Mouse (Mus musculus): ENCODE results near the gene Enpp7.

Gene Enpp7

DNA sequence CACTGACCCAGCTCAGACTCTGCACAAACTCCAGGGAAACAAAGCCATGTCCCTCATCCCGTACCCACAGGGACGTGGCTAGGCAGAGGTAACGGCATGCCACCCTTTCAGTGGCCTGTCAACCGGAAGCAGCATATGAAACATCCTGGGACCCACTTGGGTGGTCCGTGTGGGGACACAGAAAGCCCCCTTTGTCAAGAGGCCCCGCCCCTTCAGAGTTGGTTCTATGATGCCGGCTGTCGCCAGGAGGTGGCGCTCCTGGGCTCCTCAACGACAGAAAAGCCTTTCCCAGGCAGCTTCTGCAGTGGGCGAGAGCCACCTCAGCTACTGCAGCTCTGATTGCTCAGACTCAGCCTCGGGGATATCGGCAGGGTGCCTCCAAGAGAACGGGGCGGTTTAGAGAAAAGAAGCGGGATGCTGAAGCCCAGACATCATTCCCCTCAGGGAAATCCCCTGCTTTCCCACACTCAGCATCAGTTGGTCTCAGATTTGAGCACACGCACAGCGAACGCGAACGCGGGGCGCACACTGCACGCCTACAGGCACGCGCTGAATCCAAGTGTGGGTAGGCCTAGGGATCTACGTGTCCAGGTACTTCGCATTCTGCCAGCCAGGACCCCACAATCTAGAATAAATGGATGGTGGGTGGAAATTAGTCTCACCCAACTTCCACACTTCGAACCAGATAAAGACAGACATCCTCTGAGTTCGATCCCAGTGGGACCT lies 10.7 kb downstream of the Enpp7 start:
- no peak for DNase-seq (ENCODE audit: low read depth)

DNA sequence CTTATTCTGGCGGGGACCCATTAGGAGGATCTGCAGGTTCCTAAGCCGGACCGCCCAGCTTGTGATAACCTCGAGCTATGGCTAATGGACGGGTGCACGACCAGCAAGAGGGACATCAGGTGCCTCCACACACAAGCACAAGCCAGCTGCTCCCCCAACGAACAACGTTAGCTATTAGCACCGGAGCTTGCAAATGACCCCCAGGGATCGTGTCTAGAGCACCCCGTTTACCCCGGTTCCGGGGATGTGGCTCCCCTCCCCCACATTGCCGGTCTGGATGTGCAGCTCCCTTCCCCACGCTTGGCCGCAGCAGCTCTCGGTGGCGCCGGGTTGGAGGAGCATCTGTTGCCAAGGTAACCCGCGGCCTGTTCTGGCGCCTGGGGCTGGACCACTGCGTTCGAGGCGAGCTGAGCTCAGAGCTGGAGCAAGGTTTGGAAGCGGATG lies 11.4 kb downstream of the Enpp7 start:
- no peak for DNase-seq (ENCODE audit: low read depth)

DNA sequence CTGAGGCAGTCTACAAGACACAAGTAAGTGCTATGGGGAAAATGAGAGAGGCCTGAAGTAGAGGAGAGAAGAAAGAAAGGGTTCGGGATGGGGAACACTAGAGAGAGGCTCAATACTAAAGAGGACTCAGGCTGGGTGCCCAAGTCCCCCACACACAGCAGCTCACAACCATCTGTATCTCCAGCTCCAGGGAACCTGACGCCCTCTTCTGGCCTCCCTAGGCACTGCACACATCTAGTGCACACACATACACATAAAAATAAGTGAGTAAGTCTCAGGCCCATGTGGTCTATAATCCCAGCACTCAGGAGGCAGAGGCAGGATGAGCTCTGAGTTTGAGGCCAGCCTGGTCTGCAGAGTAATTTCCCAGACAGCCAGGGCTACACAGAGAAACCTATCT lies 12.9 kb downstream of the Enpp7 start:
- no peak for DNase-seq (ENCODE audit: low read depth)

DNA sequence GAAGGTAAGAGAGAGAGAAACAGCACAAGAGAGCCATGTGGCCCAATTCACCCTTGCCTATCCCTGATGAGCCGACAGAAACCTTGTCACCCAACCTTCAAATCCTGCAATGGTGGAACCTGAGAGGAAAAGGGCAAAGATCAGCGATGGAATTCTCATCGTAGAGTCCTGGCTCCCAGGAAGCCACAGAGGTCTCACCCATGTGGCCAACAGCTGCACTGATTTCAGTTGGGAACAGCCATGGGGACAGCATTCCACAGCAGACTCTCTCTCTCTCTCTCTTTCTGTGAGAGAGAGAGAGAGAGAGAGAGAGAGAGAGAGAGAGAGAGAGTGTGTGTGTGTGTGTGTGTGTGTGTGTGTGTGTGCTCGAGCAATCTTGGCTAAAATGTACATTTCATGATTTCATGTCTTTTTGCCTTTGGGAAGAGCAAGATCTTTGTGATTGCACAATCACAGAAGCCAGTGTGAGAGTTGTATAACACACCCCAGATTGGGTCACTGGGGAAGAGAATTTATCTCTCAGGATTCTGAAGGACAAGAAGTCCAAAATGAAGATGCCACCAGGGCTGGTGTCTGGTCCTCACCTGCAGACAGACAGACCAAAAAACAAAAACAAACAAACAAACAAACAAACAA lies 13.6 kb downstream of the Enpp7 start:
- DNase-seq (ENCODE audit: low read depth): no peak

DNA sequence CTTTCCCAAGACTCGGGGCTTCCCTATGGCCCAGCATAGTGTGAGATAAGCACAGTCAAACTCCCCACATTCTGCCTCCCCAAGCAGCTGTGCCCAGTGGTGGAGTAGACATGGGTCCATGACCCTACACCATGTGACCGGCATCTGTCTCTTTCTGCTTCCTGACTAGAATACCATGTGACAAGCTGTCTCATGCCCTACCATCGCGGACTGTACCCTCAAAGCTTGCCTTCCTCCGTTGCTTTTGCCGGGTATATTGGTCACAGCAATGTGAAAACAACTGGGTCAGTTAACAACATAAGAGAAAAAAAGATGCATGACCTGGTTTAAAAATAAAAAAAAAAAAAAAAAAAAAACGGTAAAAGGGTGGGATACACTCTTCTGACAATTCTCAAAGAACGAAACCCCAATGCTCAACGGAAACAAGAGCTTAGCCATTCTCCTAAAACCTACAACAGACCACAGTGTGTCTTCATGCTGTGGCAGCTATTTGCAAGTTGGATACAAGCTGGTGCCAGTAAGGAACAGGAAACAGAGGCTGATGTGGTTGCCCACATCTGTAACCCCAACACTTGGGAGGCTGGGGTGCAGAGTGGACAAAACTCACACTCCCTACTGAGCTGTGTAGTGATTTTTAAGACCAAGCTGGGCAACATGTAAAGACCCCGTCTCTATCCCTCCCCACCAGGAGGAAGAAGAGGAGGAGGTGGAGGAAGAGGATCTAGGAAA lies 17.7 kb downstream of the Enpp7 start:
- DNase-seq (ENCODE audit: low read depth): no peak

DNA sequence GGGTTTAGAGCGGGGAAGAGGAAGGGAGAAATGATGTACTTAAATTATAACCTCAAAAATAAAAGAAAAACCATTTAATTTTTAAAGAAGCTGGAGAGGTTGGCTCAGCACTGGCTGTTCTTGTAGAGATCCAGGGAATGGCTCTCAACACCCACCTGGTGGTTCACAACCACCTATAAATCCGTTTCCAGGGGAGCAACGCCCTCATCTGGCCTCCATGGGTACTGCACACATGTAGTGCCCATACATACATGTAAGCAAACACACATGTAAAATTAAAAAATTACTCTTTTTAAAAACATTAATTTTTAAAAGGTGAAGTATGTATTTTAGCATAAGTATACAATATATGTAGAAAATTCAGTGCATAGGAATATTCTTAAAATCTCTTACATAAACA lies 18.5 kb downstream of the Enpp7 start:
- DNase-seq (ENCODE audit: low read depth): no peak

DNA sequence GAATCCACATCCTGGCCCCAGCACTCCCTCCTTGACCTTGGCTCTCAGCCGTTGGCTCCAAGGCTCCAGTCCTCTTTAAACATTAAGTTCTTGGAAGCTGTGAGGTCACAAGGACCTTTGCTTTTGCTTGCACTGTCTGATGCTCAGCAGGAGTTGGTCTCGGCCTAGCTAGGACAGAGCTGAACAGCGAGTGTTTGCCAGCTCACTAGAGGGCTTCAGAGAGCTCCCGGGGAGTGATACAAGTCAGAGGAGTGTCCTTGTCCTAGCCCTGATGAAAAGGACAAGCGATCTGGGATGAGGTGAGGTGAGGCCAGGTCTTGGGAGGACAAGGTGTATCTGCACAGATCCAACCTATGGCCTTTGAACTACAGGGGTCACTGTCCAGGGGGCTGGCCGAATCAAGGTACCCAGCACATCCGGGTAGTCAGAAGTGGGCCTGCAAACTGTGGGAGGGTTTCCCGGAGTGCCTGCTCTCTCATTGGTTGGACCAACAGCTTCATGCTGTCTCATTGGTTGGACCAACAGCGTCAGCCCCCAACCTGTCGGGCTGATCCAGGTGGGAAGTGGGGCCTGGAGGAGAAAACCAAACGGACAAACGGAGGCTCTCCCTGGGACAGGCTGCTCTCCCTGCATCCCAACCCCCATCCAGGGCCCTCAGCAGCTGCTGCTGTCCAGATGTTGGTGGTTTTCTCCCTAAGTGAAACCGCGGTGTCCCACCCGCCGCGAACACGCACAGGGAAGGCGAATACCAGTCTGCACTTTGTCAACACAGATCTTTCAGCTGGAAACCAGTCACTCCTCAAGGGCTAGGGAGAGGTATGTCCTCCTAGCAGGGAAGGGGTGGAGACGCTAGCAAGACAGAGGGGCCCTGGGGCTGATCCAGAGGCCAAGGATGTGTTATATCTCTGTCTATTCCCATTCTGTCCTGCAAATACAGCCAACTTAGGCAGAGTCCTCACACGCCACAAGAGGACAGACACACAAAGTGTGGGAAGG lies 19.8 kb downstream of the Enpp7 start:
- DNase-seq (ENCODE audit: low read depth): no peak

DNA sequence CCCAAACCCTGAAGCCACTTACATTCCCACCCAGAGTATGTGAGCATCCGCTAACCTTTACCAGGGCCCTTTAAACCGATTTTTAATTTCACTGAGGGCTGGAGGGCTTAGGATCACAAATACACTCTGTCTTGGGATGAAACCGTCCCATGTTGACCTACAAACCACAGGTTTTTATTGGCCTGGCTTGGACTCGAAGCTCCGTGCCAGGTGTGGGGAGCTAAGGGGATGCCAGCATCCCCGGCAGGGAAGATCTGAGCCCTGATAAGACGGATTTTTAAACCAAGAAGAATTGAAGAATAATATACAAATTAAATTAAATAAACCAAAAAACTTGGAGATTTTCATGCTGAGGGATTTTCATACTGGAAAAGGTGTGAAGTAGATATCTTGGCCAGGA lies 26.5 kb downstream of the Enpp7 start:
- no peak for DNase-seq (ENCODE audit: low read depth)

DNA sequence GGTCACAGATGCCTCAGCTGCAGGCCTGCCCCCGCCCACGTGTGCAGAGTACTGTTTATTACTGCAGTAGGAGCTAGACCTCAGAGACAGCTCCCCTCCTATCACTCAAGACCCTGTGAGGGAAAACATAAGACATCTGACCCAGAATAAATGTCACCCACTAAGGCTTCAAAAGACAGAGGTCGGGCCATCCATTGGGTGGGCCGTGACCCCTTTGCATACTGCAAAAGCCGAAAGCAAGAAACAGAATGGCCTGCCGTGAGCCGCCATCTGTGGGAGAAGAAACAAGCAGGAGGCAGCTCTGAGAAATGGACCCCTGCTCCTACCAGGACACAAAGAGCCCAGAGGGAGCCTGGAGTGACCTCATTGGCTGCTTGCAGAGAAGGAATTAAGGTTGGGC lies 29.5 kb downstream of the Enpp7 start:
- DNase-seq (ENCODE audit: low read depth): no peak

DNA sequence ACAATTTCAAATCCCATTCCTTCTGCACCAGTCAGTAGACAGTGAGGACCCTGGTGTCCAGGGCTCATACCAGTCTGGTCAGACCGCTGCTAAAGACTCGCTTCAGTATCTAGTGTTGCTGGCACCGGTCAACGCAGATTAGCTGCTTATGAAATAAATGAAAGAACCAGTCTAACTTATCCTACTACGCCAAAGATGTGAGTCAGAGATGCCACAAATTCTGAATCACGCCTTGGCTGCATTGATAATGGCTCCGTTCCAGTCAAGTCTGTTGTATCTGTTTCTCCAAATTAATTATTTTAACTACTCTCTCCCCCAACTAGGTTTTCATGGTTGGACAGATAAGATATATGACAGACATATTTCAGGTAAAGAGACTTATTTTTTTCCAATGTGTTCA lies 33.2 kb downstream of the Enpp7 start:
- no peak for DNase-seq (ENCODE audit: low read depth)

DNA sequence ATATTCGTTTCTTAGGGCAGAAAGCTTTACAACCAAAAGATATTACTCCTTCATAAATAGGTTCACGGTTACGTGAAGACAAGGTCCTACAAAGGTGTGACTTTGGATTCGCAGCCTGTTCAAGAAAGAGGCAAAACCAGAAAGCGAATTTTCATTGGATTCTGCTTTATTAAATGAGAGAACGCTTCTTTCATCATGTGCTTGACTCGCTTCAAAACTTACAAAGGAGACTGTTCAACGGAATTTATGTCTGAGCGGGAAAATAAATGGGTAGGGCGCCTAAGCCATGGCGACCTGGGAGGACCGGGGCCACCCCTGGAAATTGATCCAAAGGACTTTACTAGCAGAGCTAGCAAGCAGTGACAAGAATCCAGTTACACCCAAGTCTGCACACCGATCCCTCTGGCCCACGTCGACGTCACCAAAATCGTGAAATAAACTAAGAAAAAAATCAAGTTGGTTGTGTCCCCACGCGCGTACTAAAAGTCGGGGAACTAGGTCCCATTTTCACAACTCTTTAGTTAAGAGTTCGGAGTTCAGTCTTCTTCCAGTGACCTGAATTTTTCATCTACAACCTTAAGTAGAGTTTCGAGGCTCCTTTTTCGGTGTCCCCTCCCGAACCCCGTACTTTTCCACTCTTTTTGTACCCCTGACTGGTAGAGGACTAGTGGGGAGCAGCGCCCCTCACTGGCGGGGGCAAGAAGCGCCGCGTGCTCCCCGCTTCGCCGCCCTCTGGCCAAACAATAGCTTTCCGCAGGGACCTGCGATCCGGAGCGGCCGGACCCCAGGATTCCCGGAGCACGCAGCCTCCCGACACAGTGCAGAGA lies 34.3 kb downstream of the Enpp7 start:
- no peak for DNase-seq (ENCODE audit: low read depth)

DNA sequence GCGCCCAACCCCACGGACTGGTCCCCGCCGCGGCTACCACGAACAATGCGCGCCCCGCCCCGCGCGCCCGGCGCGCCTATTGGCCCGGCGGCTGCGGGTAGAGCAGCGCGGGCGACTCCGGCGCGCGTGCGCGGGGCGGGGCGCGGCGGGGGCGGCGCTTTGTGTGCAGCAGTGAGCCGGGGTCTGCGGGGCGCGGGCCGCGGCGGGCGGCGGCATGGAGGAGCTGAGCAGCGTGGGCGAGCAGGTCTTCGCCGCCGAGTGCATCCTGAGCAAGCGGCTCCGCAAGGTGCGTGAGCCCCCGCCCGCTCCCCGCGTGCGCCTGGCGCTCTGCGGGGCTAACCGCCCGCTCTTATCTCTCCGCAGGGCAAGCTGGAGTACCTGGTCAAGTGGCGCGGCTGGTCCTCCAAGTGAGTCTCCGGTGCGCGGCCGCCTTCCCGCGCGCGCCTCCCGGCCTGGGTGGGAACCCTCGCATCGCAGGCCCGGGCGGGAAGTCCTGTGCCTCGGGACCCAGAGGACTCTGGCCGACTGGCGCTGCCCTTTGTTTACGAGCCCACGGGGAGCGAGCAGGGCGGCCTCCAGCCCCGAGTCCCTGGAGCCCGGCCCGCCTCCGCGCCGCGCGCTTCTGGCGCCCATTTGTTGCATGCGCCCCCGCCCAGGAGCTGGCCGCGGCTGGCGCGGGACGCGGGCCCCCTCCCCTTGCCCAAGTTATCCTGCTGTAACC lies 35.1 kb downstream of the Enpp7 start, which contains the start of gene Cbx2:
Cbx2 (plus strand) TSS at position 68 of the 721 bp plus-strand sequence.
- peak; percentile 53 for DNase-seq (ENCODE audit: low read depth)

DNA sequence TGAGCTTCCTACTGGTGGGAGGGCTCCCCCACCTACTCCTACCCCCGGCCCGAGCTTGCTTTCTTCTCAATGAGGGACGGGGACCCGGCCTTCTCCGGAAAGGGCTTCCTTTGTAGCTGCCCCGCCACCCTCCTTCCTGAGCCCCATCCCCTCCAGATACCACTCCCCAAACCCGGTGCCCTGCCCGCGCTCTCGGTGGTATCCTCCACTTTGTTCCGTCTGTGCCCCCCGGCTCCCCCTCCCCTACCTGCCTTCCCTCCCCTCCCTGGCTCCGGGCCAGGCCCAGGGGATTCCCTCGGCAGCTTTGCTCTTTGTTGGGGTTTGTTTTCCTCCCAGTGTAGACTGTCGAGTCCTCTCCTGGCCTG lies 35.6 kb downstream of the Enpp7 start:
- DNase-seq (ENCODE audit: low read depth): no peak

DNA sequence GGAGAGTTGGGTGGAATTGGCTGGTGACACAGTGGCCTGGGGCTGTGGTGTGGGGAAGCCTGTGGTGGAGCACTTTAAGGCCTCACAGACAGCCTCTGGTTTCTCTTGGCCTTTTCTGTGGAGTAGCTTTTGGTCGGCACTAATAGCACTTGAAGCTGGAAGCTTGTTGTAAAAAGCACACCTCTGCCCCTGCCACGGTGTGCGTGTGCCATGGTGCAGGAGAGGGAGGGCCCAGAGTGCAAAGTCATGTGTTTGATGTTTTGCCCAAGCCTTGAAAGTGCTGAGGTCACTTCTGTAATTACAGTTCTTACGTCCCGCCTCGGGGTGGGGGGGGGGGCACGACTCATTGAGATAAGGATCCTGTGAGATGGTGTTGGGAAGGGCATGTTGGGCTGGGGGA lies 36.3 kb downstream of the Enpp7 start:
- DNase-seq (ENCODE audit: low read depth): no peak

DNA sequence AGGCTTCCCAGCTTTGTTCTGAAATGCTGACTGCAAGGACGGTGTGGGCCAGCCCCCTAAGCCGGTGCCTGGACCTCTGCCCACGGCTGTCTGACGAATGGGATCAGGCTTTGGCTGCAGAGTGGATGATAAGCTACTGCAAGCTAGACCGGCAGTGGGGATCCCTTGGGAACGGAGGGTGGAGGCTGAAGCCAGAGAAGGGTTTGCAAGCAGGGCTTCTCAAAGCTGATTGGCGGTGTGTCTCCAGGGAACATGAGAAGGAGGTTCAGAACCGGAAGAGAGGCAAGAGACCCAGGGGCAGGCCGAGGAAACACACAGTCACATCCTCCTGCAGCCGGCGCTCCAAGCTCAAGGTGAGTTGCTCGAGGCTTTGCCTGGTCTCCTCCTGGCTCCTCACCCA lies 38.2 kb downstream of the Enpp7 start:
- no peak for DNase-seq (ENCODE audit: low read depth)

DNA sequence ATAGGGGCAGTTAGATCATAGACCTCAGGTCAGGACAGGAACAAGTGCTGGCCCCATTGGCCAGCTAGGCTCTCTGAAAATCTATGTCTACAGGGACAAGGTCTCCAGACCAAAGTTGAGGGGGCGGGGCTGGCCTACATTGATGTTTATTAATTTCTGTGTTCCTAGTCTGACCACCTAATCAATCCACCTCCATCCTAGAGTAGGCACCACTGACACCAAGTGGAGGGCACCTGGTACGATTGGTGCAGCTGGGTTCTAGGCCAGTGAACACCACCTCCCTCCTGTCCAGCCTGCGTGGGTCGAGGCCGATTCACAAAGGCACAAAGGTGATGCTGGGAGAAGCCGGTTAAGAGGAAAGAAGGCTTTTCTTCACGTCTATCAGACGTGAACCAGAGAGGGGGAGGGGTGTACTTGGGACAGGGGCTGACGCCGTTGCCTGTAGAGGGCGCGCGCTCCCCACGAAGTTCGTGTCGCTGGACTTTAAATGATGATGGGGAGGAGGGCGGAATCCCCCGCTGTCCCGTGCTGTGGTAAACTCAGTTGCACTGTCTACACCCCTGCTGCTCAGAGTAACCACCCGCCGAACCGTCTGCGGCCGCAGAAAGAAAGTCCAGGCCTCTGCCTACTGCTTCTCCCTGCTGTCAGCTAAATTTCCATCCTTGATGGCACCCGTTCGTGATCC lies 46.0 kb downstream of the Enpp7 start:
- DNase-seq (ENCODE audit: low read depth): peak; percentile 66

DNA sequence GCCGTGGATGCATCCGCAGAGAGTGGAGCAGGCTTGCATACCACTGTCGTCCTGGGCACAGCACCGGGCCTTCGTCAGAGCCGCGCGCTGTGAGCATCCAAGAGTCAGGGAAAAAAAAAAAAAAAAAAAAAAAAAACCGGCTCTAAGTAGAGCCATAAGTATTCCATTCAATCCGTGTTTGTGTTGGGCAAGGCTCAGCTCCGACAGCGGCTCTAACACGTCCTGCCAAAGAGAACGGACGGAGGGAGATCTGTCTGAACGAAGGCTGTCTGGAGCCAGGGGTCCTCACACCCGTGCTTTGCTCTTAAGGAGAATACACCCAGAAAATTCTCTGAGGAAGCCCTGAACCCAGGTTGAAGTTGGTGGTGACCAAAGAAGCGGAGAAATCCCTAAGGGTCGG lies 46.6 kb downstream of the Enpp7 start:
- no peak for DNase-seq (ENCODE audit: low read depth)

DNA sequence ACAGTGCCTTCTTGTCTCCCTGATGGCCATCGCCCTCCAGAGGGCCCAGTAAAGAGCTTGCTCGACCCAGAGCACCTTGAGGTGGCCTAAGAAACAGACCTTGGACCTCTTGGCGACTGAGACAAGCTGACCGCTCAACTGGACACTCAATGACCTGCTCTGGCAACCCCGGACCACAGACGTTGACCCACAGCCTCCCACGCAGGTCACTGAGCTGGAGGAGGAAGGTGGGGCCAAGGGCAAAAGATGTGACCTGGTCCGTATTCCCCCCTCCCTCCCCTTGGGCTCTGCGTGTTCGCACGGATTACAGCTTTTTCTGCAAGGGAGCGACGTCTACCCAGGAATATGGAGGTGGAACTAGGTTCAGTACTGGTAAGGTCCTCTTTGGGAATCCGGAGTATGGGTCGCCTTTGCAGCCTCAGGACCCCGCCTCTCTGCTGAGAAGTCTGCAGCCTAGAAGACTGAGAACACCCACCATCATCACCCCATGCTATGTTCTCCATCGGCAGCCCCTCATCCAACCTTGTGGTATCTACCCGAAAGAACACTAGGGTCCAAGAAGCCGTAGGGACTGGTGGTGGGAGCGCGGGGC lies 47.2 kb downstream of the Enpp7 start:
- DNase-seq (ENCODE audit: low read depth): no peak

DNA sequence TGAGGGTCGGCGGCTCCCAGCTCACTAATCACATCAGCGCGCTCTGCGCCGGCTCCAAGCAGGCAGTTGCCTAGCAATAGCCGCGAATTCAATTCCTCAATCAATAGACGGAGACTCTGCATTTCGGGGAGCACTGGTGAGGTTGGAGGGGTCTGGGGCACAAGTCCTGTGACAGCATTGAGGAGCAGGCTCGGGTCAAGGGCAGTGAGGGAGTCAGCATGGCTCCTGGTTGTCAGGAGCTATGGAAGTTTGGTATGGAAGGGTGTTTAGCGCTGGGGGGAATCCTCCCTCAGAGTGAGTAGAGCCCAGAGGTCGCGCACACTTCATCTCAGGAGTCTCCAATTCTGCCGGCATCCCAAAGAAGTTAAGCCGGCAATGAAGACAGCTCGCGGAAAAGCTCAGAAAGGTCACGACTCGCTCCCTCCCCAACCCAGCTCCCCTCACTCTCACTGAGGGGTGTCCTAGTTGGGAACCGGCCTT lies 47.7 kb downstream of the Enpp7 start:
- no peak for DNase-seq (ENCODE audit: low read depth)

All from c-Kit-positive CD71-negative TER-119-negative erythroid progenitor cells, embryonic 14.5 days (primary cell).